Mouse (Mus musculus): ENCODE data around the gene Vmn2r84.
"Not testable (repeated sequence)": the region's sequence is repeated elsewhere in the genome, so short reads cannot be mapped to it uniquely, and the experiment has no call there.

Vmn2r84 gene

GRCm38 (mm10) chr10:130394232-130394631 lies at the start of gene Vmn2r84:
TSS of gene Vmn2r84 (minus strand) at chr10:130394332.
- no peak for DNase-seq (ENCODE audit: low read depth, low spot score)

- peak; percentile 4 for DNase-seq (ENCODE audit: low read depth, low spot score)
Measured at GRCm38 (mm10) chr10:130434185-130434898, 40.2 kb upstream of the Vmn2r84 start.

GRCm38 (mm10) chr10:130429603-130430002 lies 35.5 kb upstream of the Vmn2r84 start, which contains the start of gene Vmn2r85:
TSS of gene Vmn2r85 (minus strand) at chr10:130429703.
- not testable (repeated sequence) for DNase-seq (ENCODE audit: low read depth, low spot score)

GRCm38 (mm10) chr10:130422368-130422767 lies 28.2 kb upstream of the Vmn2r84 start:
- DNase-seq (ENCODE audit: low read depth, low spot score): not testable (repeated sequence)

GRCm38 (mm10) chr10:130420401-130420800 lies 26.3 kb upstream of the Vmn2r84 start:
- DNase-seq (ENCODE audit: low read depth, low spot score): no peak

- DNase-seq (ENCODE audit: low read depth, low spot score): not testable (repeated sequence)
Measured at GRCm38 (mm10) chr10:130419954-130420353, 25.8 kb upstream of the Vmn2r84 start.

GRCm38 (mm10) chr10:130416352-130416751 lies 22.2 kb upstream of the Vmn2r84 start:
- not testable (repeated sequence) for DNase-seq (ENCODE audit: low read depth, low spot score)

- DNase-seq (ENCODE audit: low read depth, low spot score): not testable (repeated sequence)
Measured at GRCm38 (mm10) chr10:130412167-130412698, 18.1 kb upstream of the Vmn2r84 start.

GRCm38 (mm10) chr10:130375145-130375544 lies 19.0 kb downstream of the Vmn2r84 start:
- DNase-seq (ENCODE audit: low read depth, low spot score): no peak

- DNase-seq (ENCODE audit: low read depth, low spot score): no peak
Measured at GRCm38 (mm10) chr10:130372491-130373173, 21.5 kb downstream of the Vmn2r84 start.

- no peak for DNase-seq (ENCODE audit: low read depth, low spot score)
Measured at GRCm38 (mm10) chr10:130371644-130372043, 22.5 kb downstream of the Vmn2r84 start.

GRCm38 (mm10) chr10:130370005-130370682 lies 24.0 kb downstream of the Vmn2r84 start:
- DNase-seq (ENCODE audit: low read depth, low spot score): no peak

- DNase-seq (ENCODE audit: low read depth, low spot score): no peak
Measured at GRCm38 (mm10) chr10:130368384-130368783, 25.7 kb downstream of the Vmn2r84 start.

GRCm38 (mm10) chr10:130364766-130365165 lies 29.4 kb downstream of the Vmn2r84 start:
- no peak for DNase-seq (ENCODE audit: low read depth, low spot score)

- peak; percentile 53 for DNase-seq (ENCODE audit: low read depth, low spot score)
Measured at GRCm38 (mm10) chr10:130363438-130364164, 30.5 kb downstream of the Vmn2r84 start.

GRCm38 (mm10) chr10:130344056-130344455 lies 50.1 kb downstream of the Vmn2r84 start:
- peak; percentile 52 for DNase-seq (ENCODE audit: low read depth, low spot score)

GRCm38 (mm10) chr10:130340050-130340449 lies 54.1 kb downstream of the Vmn2r84 start:
- DNase-seq (ENCODE audit: low read depth, low spot score): peak; percentile 53

- DNase-seq (ENCODE audit: low read depth, low spot score): peak; percentile 17
Measured at GRCm38 (mm10) chr10:130337581-130337980, 56.6 kb downstream of the Vmn2r84 start.

GRCm38 (mm10) chr10:130336385-130336784 lies 57.7 kb downstream of the Vmn2r84 start:
- peak; percentile 66 for DNase-seq (ENCODE audit: low read depth, low spot score)

- DNase-seq (ENCODE audit: low read depth, low spot score): peak; percentile 84
Measured at GRCm38 (mm10) chr10:130330711-130331110, 63.4 kb downstream of the Vmn2r84 start.

Data from CD4-positive helper T cell, adult 2 months (primary cell).